19 mouse cellular contexts compared by ENCODE assay signal in the genomic region with DNA sequence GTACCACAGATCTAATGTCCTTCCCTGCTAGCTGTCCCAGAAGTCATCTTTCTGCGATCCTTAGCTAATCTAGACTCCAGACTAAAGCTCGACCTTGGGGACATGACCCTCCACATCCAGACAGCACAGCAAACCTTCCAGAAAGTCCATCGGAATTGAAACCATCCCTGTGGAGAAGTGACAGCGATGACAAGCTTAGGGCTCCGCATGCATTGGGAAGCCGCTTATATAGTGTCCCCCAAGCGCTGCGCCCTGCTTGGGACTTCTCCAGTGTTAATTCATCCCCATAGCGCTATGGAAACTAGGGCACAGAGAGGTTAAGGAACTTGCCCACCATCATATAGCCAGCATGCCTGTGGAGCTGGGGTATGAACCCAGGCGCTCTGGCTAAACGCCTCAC. TPM values are rescaled to one million over a fixed set of nuclear protein-coding genes. Genes with fewer than 3 reads are reported as not detected.
"Had no signal": no experiment of that assay in that cellular context is flagged by ENCODE, and none has a peak within 500 bp of the region (broad histone marks: within the 10 kb centered on the region; RNA-seq: fewer than 3 reads in every experiment).

No protein-coding gene starts in this region.

- H3K9ac ChIP-seq: liver, embryonic 15.5 days; neural tube, embryonic 15.5 days had no signal

- H3K4me2 ChIP-seq: liver, embryonic 11.5 days; liver, embryonic 15.5 days; neural tube, embryonic 15.5 days had no signal

- H3K27ac ChIP-seq: left cerebral cortex, adult 2 months; limb, embryonic 10.5 days; liver, embryonic 15.5 days; neural tube, embryonic 15.5 days had no signal

- ATAC-seq: lung, postnatal 0 days had no signal

- H3K4me1 ChIP-seq: limb, embryonic 10.5 days had no signal

- H3K9me3 ChIP-seq: limb, embryonic 10.5 days; liver, embryonic 15.5 days; neural tube, embryonic 15.5 days had no signal

- DNase-seq: kidney, postnatal 25 days; lung, adult 2 months; lung, postnatal 36 days; midbrain, embryonic 14.5 days; right cerebral cortex, adult 18-20 months; right cerebral cortex, postnatal 25 days; thymus, postnatal 4 days had no signal

- H3K4me3 ChIP-seq: left cerebral cortex, adult 2 months; limb, embryonic 10.5 days; liver, embryonic 15.5 days; myocyte; neural tube, embryonic 15.5 days had no signal

RNA-seq across cellular contexts. Expression of gene Gdap1l1, which starts 24.5 kb away (rescaled TPM):
- total RNA-seq: megakaryocyte progenitor cell, adult 5-6 weeks had no signal

RNA-seq across cellular contexts. Expression of gene R3hdml, which starts 29.3 kb away (rescaled TPM):
- total RNA-seq: layer of hippocampus, postnatal 25 days; left cerebral cortex, adult 2 months; left cerebral cortex, postnatal 14 days; megakaryocyte progenitor cell, adult 5-6 weeks had no signal
- polyA plus RNA-seq: limb, embryonic 10.5 days; liver, embryonic 11.5 days; liver, embryonic 15.5 days; lung, adult 2 months; midbrain, embryonic 14.5 days; stomach, embryonic 16.5 days had no signal

RNA-seq across cellular contexts. Expression of gene Hnf4a, which starts 43.8 kb away (rescaled TPM):
- total RNA-seq: layer of hippocampus, postnatal 25 days; left cerebral cortex, adult 2 months; left cerebral cortex, postnatal 14 days had no signal
- polyA plus RNA-seq: limb, embryonic 10.5 days; midbrain, embryonic 14.5 days; myocyte; neural tube, embryonic 11.5 days had no signal
